Mouse (Mus musculus) spleen, postnatal 4 days (tissue): Measurements from ENCODE around the gene Enpp5.
A peak's percentile ranks its signal among the peaks of the same experiment; 100 is the strongest.

Experiments
- DNase-seq, 2 experiments: peaks; one replicate each; pipeline ENCODE4 v3.0.0; 2022; ENCODE audit warnings: low spot score in 2 of 2

The Enpp5 gene

DNA sequence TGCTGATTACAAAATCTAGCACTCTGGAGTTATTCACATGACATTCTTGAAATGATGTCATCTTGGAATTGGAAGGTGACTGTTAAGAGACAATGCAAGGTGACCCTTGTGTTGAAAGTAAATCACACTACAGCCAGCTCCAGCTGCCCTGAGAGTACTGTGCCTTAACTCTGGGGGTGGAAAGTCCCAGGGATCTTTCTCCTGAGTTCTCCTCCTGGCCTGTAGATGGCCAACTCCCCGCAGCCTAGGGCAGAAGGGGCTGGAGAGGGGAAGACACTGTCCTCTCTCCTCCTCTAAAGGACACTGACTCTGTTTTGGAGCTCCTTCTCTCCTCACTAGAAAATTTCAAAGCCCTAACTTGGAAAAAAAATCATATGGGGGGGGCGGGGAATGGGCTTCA, 12.9 kb downstream of the Enpp5 start:
- DNase-seq, result no peak

DNA sequence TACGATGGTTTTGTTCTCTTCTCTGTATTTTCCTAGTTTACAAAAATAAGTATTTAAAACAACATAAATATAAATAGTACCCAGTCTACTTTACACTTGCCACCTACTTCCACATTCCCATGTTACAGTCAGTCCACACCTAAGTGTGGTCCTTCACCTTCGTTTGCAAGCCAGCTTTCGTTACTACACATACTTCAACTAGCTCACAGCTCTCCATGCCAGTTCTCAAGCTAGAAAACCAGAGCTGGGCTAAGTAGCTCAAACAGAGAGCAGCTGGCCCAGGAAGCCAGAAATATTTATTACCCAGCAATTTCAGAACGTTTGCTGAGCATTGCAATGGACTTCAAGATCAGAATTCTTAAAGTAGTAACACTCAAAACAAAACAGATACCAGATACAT, 21.9 kb downstream of the Enpp5 start:
- DNase-seq, result no peak

DNA sequence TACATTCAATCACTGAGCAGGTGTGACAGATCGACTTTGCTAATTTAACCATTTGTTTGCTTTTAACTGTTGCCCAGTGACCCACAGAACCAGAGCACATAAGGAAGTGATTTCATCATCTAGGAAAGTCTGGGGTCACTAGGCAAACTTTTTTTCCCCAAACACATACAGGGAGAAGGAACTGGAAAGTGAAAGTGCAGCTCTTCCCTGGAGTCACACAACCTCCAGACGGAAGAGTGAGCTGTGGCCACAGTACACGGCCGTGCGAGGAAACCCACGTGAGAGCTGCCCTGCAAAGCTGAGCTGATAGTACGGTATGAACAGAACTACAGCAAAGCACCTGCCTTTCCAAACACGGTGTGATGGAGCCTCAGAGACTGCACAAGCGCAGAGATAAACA, 22.3 kb downstream of the Enpp5 start:
- DNase-seq, result no peak

- DNase-seq, result no peak
Observed at GRCm38 (mm10) chr17:44101961-44102360, 23.3 kb downstream of the Enpp5 start.

- peak; percentile 84 to 90 for DNase-seq
Observed at GRCm38 (mm10) chr17:44105287-44106138, 26.9 kb downstream of the Enpp5 start, which contains the start of gene Enpp4. Gene Enpp4 (minus strand): TSS chr17:44105809.

DNA sequence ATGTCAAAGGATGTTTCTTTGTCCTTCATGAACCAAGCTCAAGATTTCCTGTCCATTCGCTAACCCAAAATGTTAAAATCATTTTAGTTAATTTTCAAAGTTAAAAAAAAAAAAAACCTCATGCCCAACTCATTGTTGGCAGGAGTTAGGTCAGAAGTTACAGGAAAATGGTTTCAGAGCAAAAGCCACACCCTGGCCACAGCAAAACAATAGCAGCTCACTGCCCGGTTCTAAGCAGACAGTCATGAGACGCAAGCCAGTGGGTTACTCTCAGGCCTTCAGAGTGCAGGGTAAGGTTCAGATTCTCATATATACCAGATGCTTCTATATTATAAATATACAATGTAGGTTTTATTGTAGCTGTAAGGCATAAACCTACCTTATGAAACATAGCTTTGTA, 29.7 kb downstream of the Enpp5 start:
- no peak for DNase-seq

DNA sequence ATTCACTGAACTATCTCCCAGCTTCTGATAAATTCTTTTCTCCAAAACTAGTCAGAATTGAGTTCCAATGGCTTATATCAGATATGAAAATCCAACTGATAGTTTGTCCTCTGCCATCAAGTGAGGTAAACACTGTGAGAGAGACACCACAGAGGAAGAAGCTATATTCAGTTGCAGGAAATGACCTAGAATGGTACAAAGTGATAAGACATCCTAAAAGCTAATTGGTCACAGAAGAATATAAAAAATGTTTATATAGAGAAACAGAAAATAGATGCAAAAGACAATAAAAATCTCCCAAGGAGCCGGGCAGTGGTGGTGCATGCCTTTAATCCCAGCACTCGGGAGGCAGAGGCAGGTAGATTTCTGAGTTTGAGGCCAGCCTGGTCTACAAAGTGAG, 38.0 kb downstream of the Enpp5 start:
- no peak for DNase-seq

GRCm38 (mm10) chr17:44117721-44118120, 39.1 kb downstream of the Enpp5 start:
- no peak for DNase-seq

- no peak for DNase-seq
Observed at GRCm38 (mm10) chr17:44118231-44118630, 39.6 kb downstream of the Enpp5 start.

DNA sequence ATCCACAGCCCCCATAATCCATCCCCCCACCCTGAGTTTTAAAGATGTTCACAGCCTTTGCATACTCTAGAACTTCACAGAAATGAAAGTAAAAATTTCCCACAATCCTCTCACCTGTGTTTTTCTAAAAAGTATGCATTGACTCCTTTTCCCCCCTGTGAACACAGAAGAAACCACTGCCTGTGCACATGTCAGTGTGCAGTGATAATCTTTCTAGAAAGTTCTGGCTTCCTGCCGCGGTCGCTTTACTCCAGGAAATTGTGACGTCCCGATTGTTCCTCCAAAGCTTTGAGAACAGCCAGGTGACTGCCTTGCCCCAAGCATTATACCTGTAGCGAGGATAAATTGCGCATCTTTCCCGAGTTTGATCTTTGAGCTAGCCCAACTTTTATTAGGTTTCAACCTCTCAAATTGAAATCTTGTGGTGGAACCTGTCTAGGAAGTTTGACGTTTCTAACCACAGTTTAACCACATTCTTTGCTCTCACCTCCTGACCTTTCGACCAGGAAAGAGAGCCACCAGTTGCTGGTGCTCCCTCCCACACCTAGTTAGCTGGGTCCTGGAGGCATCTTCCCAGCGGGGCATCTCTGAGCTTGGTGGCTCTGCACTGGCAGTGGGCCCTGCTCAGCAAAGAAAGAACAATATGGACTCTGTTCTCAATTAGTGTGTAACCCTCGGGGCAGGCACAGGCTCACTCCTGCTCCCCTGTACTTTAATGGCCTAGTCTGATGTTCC, 42.9 kb downstream of the Enpp5 start:
- DNase-seq, result no peak

DNA sequence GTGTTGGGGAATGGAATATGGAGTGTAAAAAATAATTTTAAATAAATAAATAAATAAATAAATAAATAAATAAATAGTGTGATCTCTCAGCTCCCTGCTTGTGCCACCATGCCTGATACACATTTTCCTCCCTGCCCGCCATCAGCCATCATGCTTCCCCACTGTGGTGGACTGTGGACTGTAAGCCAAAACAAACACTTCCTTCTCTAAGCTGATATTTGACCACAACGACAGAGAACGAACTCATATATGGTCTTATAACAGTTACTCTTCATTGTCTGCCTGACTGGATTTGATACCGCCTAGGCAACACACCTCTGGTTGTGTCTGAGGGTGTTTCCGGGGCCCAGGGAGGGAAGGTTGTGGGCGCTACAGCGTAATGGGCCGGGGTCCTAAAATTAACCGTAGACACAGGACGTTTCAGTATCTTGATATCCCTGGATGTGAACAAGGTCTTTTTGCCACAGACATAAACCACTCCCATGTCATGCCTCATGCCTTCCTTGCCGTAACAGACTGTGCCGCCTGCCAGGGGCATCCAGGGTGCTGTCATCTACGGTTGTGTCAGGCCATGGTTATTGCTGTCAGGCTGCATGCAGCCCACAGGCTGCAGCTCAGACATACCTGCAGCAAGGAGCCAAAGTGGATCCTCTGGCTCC, 50.6 kb downstream of the Enpp5 start:
- no peak for DNase-seq

DNA sequence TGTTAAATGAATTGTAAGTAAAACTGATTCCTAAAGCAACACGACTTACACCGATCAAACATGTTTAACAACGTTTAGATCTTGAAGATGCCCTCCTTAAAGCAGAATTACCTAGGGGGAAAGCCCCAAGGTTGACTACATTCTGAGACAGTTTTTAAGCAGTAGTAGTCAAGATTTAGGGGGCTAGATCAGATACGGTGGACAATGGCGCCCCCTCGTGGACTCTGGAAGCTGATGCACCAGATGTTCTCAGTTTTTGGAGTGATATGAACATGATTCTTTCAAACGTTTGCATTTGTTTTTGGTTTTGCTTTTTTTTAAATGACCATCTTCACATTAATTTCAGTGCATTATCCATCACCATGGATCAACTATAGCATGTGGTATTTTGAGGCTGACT, 51.8 kb downstream of the Enpp5 start:
- peak; percentile 54 to 87 for DNase-seq

DNA sequence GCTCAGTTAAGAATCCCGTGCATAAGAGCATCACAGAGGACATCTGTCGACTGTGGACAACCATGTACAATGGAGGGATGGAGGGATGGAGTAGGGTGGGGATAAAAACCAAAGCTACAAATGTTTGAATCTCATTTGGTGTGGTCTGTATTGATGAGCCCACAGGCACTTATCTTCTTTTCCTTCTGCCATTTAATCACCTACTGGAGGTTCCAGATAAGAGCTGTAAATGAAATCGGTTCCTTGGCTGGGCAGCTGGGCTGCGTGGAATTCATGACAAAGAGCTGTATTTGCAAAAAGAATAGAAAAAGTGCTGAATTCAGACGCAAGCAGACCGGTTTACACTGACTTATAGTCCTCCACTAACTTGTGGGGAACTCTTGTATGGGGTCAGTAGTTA, 55.5 kb downstream of the Enpp5 start:
- DNase-seq, result no peak

- DNase-seq, result no peak
Observed at GRCm38 (mm10) chr17:44134545-44134944, 55.9 kb downstream of the Enpp5 start.

GRCm38 (mm10) chr17:44136018-44136417, 57.4 kb downstream of the Enpp5 start:
- no peak for DNase-seq
